Mouse (Mus musculus) natural killer cell, adult 2 months (primary cell): ENCODE measurements around the gene Evi5.

Experiments used
- DNase-seq, 2 experiments: peaks; one replicate each; pipeline ENCODE4 v3.0.0; 2022; ENCODE audit warnings: low spot score in 2 of 2

The Evi5 gene

GRCm38 (mm10) chr5:107708124-107708797 is 166.6 kb downstream of the Evi5 start:
- peak in 1 of 2 experiments; percentile 30 for DNase-seq

DNA sequence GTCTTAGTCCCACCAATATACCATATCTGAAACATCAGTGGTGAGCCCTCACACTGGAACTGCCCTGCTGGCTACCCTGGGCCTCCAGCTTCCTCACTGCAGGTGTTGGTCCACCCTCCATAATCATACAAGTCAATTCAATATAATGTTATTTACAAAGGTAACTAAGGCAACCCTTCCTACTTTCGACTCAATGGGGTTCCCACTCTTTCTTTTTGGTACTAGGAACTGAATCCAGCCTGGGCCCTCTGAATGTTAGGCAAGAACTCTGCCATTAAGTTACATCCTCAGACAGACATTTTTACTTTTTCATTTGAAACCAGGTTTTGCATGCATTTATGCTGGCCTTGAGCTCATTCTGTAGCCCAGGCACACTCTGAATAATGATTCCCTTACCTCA is 168.6 kb downstream of the Evi5 start:
- no peak for DNase-seq

- DNase-seq: no peak
Observed at GRCm38 (mm10) chr5:107705756-107706155, 169.2 kb downstream of the Evi5 start.

DNA sequence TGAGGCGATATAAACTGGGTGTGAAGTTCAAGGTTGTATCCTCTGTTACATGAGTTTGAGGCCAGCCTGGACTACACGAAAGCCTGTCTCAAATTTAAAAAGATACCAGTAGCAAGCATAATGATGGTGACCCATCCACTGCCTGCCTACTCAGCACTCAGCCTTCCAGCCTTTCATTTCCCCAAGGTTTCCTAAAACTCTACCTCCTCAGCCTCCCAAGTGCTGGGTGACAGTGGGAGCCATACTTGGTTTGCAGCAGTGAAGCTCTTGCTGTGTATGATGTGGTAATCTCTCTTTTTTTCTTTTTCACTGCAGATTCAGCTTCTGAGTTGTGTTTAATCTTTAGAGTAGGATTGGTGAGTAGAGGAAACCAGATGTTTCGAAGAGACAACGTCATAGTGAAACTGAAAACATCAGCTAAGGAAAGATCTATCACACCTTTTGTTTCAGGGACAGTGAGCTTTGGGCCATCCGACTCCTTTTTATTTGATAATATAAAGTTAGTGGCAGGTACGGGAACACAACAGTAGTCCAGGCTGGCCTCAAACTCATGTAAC is 171.6 kb downstream of the Evi5 start:
- peak; percentile 30 to 58 for DNase-seq

- no peak for DNase-seq
Observed at GRCm38 (mm10) chr5:107701658-107702057, 173.2 kb downstream of the Evi5 start.

- DNase-seq: no peak
Observed at GRCm38 (mm10) chr5:107700873-107701272, 174.0 kb downstream of the Evi5 start.

DNA sequence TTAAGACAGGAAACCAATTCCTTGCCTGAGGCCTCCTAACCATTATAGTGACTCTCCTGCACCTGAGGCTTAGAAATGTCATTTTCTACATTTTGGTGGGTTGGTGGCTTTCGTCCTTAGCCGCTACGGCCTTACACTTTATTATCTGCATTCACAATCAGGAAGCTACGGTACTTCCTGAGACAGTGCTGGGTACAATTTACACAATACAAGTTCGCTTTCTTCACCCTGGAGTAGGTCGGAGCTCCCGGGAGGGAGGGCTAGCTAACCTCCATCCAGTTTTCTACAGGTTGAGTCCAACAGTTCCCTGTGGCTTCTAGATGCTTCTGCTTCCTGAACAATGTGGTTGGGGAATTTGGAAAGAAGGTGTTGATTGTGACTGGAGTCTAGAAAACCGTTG is 176.0 kb downstream of the Evi5 start:
- DNase-seq: no peak

GRCm38 (mm10) chr5:107695019-107695418 is 179.9 kb downstream of the Evi5 start:
- no peak for DNase-seq
